In the genomic region with DNA sequence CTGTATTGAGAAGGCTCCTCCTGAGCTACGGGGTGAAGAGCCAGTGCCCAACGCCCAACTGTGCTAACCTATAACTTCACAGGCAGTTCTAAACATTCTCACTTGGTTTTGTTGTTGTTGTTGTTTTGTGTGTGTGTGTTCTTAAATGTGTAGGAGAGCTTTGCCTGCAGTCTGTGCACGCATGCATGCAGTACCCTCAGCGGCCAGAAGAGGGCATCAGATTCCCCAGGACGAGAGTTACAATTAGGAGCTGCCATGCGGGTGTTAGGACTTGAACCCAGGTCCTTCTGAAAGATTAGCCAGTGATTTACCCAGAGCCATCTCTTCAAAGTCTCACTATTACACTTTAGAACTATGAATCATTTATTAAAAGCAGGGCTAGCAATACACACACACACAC, we compare ENCODE assay signal across 9 mouse cellular contexts. TPM values are rescaled to one million over a fixed set of nuclear protein-coding genes. Genes with fewer than 3 reads are reported as not detected.
DNase-seq lines count a peak whose midpoint lies in the region; ATAC-seq and TF ChIP-seq lines count a peak whose summit lies in the region.
"Had no signal": no experiment of that assay in that cellular context is flagged by ENCODE, and none has a peak within 500 bp of the region (broad histone marks: within the 10 kb centered on the region; RNA-seq: fewer than 3 reads in every experiment).

No protein-coding gene starts in this region.

- no peaks in the 10 kb centered on the region for H3K9me3 ChIP-seq in liver, postnatal 0 days (ENCODE audit: low read length)

- 83% methylated on average over 6 of the region's 6 CpGs for WGBS in heart, adult 2 months
- WGBS in liver, postnatal 0 days (ENCODE audit: insufficient replicate concordance) = 70% methylated on average over 6 of the region's 6 CpGs

- ATAC-seq in liver, postnatal 0 days = no peak

- no peak for TF ChIP-seq EP300 in heart, adult 2 months (IDR thresholded peaks at IDR 0.05; ENCODE audit: insufficient read depth, low read depth, low read length)
- TF ChIP-seq EP300 in liver, postnatal 0 days (IDR thresholded peaks at IDR 0.05; ENCODE audit: low read depth) = no peak

- H3K4me3 ChIP-seq in heart, adult 2 months = no peak overlapping the region
- H3K4me3 ChIP-seq in liver, postnatal 0 days (ENCODE audit: low read depth, low read length) = no peak overlapping the region

- H3K4me1 ChIP-seq in heart, adult 2 months (ENCODE audit: control insufficient read depth, insufficient read depth, low read length) = peaks cover 16% of the 10 kb centered on the region
- peaks cover 4% of the 10 kb centered on the region; the same call in 1 of the 2 replicates for H3K4me1 ChIP-seq in liver, postnatal 0 days (ENCODE audit: insufficient read depth)

- H3K27me3 ChIP-seq in heart, adult 2 months (ENCODE audit: control insufficient read depth, insufficient read depth, low read length) = no peaks in the 10 kb centered on the region
- no peaks in the 10 kb centered on the region for H3K27me3 ChIP-seq in liver, postnatal 0 days (ENCODE audit: insufficient read depth, low read length)

- no peak overlapping the region for H3K4me2 ChIP-seq in liver, postnatal 0 days (ENCODE audit: low read depth, low read length)

- TF ChIP-seq CTCF in heart, adult 2 months (IDR thresholded peaks at IDR 0.05) = peak; percentile 77
- peak; percentile 76 for TF ChIP-seq CTCF in liver, postnatal 0 days (IDR thresholded peaks at IDR 0.05; ENCODE audit: low read depth)

- H3K79me2 ChIP-seq in heart, adult 2 months (replicated peaks; ENCODE audit: control insufficient read depth, insufficient read depth, low read length) = peaks cover 15% of the 10 kb centered on the region

- no peaks in the 10 kb centered on the region for H3K36me3 ChIP-seq in heart, adult 2 months (ENCODE audit: control insufficient read depth, insufficient read depth, low read length)
- no peaks in the 10 kb centered on the region for H3K36me3 ChIP-seq in liver, postnatal 0 days (replicated peaks; ENCODE audit: insufficient read depth, low read length)

- DNase-seq in heart, adult 2 months = peak in 1 of 2 experiments; percentile 51
- no peak for DNase-seq in heart, postnatal 25 days (ENCODE audit: low spot score)
- peak; percentile 17 for DNase-seq in spleen, adult 12 weeks (ENCODE audit: low spot score)
- no peak for DNase-seq in spleen, postnatal 36 days (ENCODE audit: low spot score in 2 of 2)
- peak; percentile 60 for DNase-seq in liver, postnatal 0 days
- peak; percentile 36 for DNase-seq in thymus, postnatal 25 days
- DNase-seq in layer of hippocampus, adult 11-12 months (ENCODE audit: low spot score) = no peak
- no peak for DNase-seq in embryo, embryonic 11 days
- DNase-seq: kidney, adult 9 months had no signal

- TF ChIP-seq POLR2A in heart, adult 2 months (IDR thresholded peaks at IDR 0.05; ENCODE audit: insufficient read depth, low read depth, low read length) = no peak

- no peak overlapping the region for H3K27ac ChIP-seq in heart, adult 2 months
- no peak overlapping the region for H3K27ac ChIP-seq in liver, postnatal 0 days (ENCODE audit: low read depth)

- H3K9ac ChIP-seq in heart, adult 2 months (ENCODE audit: low read depth, low read length) = no peak overlapping the region
- H3K9ac ChIP-seq in liver, postnatal 0 days (replicated peaks) = no peak overlapping the region

- intact Hi-C loops in heart, adult 2 months (cut with DNase I) = loop anchor here (5.0 kb wide), 1 partner anchor 39 kb away; no protein-coding TSS in a partner anchor
- intact Hi-C loops in heart, postnatal 25 days (cut with DNase I) = loop anchor here (5.0 kb wide), 1 partner anchor 39 kb away; no protein-coding TSS in a partner anchor

RNA-seq across cellular contexts. Expression of a gene that starts 12.0 kb away (rescaled TPM):
- 10 to 100 TPM; 25.2 to 26.9 TPM for total RNA-seq in heart, adult 2 months (2021)
- 8.3 and 11.0 TPM in 2 replicates for polyA plus RNA-seq in heart, adult 2 months (2012; rRNA removed)
- total RNA-seq in heart, postnatal 25 days (2021) = 10 to 100 TPM; 25.0 to 28.2 TPM
- 1.8 TPM in 2 replicates for polyA plus RNA-seq in liver, postnatal 0 days (2015; fragmentation: Nextera tagmentation; extraction: Ambion mirVana)

Comparison
In these comparisons a context has a peak if more than half of its experiments do, and no peak if none do; other contexts are left out.
1. DNase-seq: peak in spleen, adult 12 weeks (single experiment), liver, postnatal 0 days (single experiment) and thymus, postnatal 25 days (single experiment); none in heart, postnatal 25 days (single experiment), spleen, postnatal 36 days (0 of 2), layer of hippocampus, adult 11-12 months (single experiment) and embryo, embryonic 11 days (single experiment).